Mouse (Mus musculus): ENCODE measurements around the gene Stk26.
A peak's percentile ranks its signal among the peaks of the same experiment; 100 is the strongest.

The Stk26 gene

DNA sequence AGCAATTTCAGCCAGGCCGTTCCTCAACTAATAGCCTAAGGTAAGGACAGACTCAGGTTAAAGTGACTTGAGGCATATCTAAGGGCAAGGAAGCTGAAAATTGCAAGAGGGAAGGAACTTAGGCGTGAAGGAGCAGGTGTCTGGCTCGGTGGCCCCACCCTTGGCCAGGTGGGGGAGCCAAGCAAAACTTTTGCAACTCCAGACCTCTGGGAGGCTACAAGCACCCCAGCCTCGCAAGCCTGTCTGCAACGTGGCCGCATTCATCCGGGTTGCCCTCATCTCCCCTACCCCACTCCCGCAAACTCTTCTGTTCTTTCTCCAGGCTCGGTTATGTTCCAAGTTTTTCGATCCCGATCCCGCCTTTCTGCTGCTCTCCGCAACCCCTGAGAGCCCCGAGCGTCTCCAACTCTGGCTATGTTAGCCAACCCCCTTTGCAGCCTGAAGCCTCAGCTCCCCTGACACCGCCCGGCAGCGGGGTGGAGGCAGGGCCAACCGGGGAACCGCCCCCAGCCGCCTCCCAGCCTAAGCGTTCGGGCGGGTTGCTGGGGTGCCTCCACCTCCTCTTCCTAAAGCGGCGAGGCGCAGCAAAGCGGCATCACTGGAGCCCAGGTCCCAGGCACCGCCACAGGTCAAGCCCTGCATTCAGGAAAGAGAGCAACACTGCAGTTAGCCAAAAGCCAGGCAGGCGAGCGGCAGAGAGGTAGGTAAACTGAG, at the start of gene Stk26:
Stk26 (plus strand) TSS at position 201 of the 714 bp plus-strand sequence.
- peak; percentile 70 for DNase-seq (ENCODE audit: low spot score)

- DNase-seq (ENCODE audit: low spot score): no peak
Measured at GRCm38 (mm10) chrX:50793005-50793680, 47.7 kb upstream of the Stk26 start.

DNA sequence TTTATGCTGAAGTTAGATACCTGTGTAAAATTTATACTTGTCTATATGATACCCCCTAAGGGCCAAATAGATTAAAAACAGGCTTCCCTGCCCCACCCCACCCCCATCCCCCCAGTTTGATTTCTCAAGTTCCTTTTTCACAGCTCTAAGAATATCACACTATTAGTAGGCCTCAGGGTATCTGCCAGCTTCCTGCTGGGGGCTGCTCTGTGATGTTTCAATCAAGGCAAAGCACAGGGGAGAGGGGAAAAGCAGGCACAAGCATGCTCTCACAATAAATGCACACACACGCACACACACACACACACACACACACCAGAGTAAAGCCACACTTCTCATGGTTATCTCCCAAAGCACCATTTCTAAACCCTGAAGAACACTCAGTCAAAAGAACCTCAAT, 43.0 kb upstream of the Stk26 start:
- no peak for DNase-seq (ENCODE audit: low spot score)

DNA sequence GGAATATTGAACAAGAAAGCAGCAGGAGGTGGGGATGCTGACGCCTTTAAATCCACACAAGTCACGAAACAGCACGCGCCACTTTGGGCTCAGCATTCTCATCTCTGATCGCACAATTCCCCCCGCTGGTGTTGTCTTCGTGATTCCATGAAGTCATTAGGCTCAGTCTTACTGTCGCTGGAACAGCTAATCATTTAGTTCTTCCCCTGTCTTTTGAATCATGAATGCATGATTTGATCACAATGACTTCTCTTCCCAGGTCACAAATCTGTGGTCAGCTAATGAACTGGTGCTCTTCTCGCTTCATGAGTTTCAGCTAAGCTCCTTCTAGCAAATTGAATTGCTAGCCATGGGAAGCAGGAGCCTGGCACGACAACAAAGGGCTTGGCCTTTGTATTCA, 42.3 kb upstream of the Stk26 start:
- no peak for DNase-seq (ENCODE audit: low spot score)

DNA sequence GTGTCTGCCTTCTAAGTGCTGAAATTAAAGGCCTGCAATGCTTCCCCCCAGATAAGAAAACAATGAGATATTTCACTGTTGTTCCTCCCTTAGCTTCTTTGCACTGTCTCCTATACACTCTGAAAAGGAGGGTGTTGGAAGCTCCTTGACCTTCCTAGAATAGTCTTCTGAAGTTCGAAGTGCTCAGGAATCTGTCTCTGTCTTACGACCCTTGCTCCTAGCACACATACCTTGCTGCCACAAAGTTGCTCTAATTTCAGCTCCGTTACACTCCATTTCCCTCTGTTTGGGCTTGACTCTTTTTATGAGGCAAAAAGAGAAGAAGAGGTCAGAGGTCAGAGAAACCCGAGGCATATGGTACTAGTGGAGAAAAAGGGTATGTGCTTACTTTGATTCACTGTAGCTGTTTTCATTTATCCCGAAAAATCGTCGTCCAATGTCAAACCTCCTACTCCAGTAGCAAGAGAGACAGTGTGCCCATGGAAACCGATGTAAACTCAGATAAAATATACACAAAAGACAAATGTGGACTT, 41.1 kb upstream of the Stk26 start:
- DNase-seq (ENCODE audit: low spot score): no peak

DNA sequence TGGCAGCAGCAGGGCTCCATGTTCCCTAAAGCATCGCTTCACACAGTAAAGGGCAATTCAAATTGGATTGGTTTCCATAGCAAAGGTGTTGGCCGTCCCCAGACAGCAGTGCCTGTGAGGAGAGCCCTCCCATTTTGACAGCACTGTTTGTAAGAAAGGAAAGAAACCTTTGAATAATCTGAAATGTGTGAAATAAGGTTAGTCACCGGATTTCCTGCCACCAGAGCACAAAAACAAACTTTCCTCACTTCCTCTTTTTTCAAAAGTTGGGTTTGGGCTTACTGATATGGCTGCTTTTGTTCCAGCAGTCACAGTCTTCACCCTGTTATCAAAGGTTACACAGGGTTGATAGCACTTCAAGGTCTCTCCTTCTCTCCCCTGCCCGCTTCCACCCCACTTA, 35.2 kb upstream of the Stk26 start:
- no peak for DNase-seq (ENCODE audit: low spot score)

DNA sequence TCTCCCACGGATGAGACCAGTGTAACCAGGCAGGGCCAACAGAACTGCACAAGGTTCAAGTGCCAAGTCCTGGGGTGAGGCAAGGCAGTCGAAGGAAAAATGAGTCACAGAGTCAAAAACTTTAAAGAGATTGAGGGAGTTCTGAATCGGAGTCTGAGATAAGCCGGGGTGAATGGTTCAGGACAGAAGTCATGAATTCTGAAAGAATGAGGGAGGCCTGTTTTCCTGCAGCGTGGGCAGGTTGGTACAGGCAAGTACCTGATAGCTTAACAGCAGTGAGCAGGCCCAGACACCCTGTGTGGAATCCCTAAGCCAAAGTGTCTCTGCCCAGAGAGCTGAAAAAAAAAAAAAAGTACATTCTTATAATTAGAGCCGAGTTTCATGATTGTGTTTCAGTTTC, 17.0 kb upstream of the Stk26 start:
- DNase-seq (ENCODE audit: low spot score): no peak

GRCm38 (mm10) chrX:50835592-50835991, 5.3 kb upstream of the Stk26 start:
- no peak for DNase-seq (ENCODE audit: low spot score)

GRCm38 (mm10) chrX:50836029-50836691, 4.7 kb upstream of the Stk26 start:
- DNase-seq (ENCODE audit: low spot score): no peak

DNA sequence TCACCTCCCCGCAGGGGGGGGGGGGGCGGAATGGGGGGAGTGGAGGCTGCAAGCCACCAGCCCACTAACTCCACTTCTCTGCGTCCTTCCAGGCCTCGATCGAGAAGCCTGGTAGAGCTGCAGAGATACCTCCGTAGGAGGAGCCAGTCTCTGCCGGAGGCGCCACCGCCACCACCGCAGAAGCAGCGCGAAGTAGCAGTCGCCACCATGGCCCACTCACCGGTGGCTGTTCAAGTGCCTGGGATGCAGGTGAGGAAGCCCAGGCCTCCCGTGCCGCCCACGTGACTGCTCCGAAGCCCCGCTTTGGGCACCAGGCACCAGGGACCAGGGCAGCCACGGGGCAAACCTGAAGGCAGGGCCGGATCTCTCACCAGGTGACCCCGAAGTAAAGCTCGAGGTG, 740 bp downstream of the Stk26 start:
- DNase-seq (ENCODE audit: low spot score): peak; percentile 15

DNA sequence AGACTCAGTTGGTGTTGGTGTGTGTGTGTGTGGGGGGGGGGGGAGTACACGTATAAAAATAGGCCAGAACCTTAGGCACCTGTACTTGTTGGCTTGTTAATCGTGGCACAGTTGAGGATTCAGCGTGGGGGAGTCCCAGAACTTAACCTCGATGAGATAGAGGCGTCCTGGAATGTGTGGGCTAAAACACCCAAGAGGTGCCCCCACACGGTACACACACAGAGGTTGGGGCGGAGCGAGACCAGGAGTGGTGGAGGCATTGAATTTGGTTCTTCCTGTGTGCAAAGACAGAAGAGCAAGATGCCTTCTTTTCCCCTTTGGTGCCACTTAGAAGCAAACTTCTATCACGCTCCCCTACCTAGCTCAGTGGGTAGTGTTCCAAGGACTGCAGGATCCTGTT, 1.2 kb downstream of the Stk26 start:
- DNase-seq (ENCODE audit: low spot score): no peak

DNA sequence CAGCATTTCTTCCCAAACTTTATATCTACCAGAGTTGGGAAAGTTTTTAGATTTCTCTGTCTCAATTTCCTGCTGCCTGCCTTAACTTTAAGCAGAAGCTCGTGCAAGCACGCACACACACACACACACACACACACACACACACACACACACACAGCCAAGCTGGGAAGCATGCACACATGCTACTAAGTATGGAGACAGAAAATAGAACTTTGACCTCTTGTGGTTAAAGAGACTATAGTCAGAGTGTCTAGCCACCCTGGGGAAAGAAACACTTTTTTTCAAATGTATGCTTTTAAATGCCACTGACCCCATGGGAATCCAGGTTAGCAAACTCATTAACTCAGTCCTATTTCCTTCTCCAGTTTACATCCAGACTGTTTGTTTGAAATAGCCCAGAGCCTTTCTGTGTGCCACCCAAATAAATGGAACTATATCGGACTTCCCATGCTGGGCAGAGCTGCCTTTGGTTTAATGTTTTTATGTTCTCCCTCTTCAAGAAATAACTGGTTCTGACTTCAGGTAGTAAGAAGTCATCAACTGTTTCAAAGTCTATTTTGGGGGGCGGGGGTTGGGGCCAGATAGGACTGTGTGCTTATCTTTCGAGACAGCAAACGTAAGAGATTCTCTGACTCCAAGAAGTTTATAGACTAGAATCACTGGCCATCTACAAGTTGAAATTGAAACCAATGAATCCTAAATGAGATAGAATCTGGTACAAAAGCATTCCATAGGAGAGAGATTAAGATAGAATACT, 9.8 kb downstream of the Stk26 start:
- DNase-seq (ENCODE audit: low spot score): no peak

DNA sequence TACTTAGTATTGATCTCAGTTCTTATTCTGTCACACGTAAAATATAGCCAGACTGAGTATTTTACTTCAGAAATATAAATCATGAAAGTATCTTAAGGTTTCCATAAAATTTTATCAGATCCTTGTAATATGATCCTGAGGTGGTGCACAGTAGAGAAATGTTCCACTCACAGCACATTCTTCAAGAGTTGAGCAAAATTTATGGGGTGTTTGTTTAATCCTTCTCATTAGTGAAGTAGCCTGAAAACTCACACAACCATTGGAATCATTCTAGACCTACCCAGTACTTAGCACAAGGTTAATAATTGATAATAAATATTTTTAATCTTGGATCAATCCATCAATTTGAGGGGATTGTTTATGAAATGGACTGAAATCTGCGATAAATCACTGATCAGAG, 22.9 kb downstream of the Stk26 start:
- DNase-seq (ENCODE audit: low spot score): no peak

GRCm38 (mm10) chrX:50864734-50865133, 23.9 kb downstream of the Stk26 start:
- no peak for DNase-seq (ENCODE audit: low spot score)

- DNase-seq (ENCODE audit: low spot score): no peak
Measured at GRCm38 (mm10) chrX:50874246-50875002, 33.6 kb downstream of the Stk26 start.

- DNase-seq (ENCODE audit: low spot score): no peak
Measured at GRCm38 (mm10) chrX:50887999-50888398, 47.2 kb downstream of the Stk26 start.

DNA sequence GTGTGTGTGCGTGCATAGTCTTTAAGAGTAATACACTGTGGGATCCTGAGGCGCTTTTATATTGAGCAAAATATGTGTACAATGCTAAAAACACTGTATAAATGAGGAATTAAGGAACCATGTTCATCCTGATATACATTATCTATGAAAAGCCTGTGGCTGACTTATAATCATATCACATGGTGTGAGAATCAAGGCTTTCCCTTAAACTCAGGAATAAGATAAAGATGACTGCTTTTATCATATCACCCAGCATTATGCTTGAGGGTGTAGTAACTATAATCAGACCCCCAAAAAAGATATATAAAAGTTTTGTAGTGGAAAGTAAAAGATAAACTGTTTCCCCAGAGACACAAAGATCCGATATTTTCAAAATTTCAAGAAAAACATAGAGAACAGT, 62.6 kb downstream of the Stk26 start:
- no peak for DNase-seq (ENCODE audit: low spot score)

- DNase-seq (ENCODE audit: low spot score): no peak
Measured at GRCm38 (mm10) chrX:50909915-50910314, 69.1 kb downstream of the Stk26 start.

GRCm38 (mm10) chrX:50917389-50917788, 76.5 kb downstream of the Stk26 start:
- DNase-seq (ENCODE audit: low spot score): no peak

DNA sequence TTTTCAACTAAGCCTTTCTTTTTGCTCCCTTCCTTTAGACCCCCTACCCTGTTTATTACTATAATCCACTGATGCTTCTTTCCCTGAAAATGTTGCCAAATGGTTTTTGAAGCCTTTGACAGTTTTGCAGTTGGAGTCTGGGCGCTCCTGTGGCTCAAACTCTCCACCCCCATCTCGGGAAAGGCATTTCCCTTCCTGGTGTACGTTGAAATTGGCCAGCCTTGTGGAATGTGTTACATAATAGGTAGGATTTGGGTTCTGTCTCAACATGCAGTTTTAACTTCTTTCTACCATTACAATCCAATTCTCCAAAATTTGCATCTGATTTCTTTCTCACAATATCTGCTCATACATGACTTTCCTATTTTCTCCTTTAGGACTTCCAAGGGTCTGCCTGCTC, 77.9 kb downstream of the Stk26 start:
- DNase-seq (ENCODE audit: low spot score): no peak

- DNase-seq (ENCODE audit: low spot score): no peak
Measured at GRCm38 (mm10) chrX:50924629-50925364, 84.0 kb downstream of the Stk26 start.

Measured in ovary, postnatal 36 days (tissue).